Mouse (Mus musculus): ENCODE measurements around the gene Csnka2ip. TPM values are rescaled to one million over a fixed set of nuclear protein-coding genes. Genes with fewer than 3 reads are reported as not detected.

The Csnka2ip gene
- polyA plus RNA-seq, 1 experiment = not detected

DNA sequence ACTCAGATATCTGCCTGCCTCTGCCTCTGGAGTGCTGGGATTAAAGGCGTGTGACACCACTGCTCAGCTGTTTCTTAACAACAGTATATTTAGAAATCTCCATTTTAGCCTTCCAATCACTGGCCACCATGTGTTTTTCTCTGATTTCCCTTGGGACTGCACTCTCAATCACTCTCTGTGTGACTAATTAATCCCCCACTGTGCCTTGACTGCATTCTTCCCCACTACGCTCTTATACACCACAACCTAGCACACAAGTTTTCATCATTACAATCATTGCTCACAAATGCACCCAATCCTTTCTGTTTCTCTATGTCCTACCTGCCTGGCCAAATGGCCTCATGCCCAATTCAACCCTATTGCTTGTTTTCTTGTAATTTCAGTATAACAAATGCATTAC lies 43.7 kb downstream of the Csnka2ip start:
- DNase-seq (ENCODE audit: low read depth in 1 of 2, low spot score in 2 of 2) = no peak
- 81% methylated on average over 2 of the region's 2 CpGs for WGBS
- TF ChIP-seq CTCF (IDR thresholded peaks at IDR 0.05; ENCODE audit: extremely low read depth, insufficient read depth, insufficient read length, insufficient replicate concordance) = no peak
- no peak for TF ChIP-seq POLR2A (IDR thresholded peaks at IDR 0.05; ENCODE audit: low read depth, low read length)
- H3K27ac ChIP-seq (ENCODE audit: insufficient read depth, low read length) = no peak overlapping the region
- H3K4me1 ChIP-seq (ENCODE audit: control insufficient read depth, insufficient read depth, insufficient read length) = no peaks in the 10 kb centered on the region
- H3K4me3 ChIP-seq (ENCODE audit: extremely low read depth, insufficient read depth, insufficient read length) = no peak overlapping the region
- H3K36me3 ChIP-seq (ENCODE audit: control insufficient read depth, insufficient read depth, low read length) = no peaks in the 10 kb centered on the region
- no peaks in the 10 kb centered on the region for H3K27me3 ChIP-seq (ENCODE audit: control insufficient read depth, insufficient read depth, low read length)

DNA sequence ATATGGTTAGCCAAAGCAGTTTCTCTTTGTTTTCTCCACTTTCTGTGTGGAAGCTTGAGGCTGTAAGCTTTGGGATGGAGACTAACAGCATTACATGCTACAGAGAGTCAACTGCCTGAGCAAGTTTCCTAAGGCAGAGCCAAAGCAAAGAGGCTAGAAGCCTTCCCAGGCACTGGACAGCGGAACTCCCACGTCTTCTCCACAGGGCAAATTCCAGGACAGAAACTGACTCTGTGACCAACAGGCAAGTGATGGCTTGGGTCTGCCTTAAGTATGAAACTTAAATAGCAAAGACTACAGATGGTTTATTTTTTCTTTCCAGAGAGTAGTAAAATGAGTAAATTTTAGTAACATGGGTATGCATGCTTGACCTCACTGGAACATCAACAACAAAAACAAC lies 75.3 kb downstream of the Csnka2ip start:
- H3K4me3 ChIP-seq (ENCODE audit: extremely low read depth, insufficient read depth, insufficient read length) = no peak overlapping the region
- H3K27me3 ChIP-seq (ENCODE audit: control insufficient read depth, insufficient read depth, low read length) = no peaks in the 10 kb centered on the region
- no peaks in the 10 kb centered on the region for H3K4me1 ChIP-seq (ENCODE audit: control insufficient read depth, insufficient read depth, insufficient read length)
- H3K27ac ChIP-seq (ENCODE audit: insufficient read depth, low read length) = no peak overlapping the region
- WGBS = 96% methylated on average over 2 of the region's 2 CpGs
- no peaks in the 10 kb centered on the region for H3K36me3 ChIP-seq (ENCODE audit: control insufficient read depth, insufficient read depth, low read length)
- no peak for DNase-seq (ENCODE audit: low read depth in 1 of 2, low spot score in 2 of 2)
- no peak for TF ChIP-seq CTCF (IDR thresholded peaks at IDR 0.05; ENCODE audit: extremely low read depth, insufficient read depth, insufficient read length, insufficient replicate concordance)
- no peak for TF ChIP-seq POLR2A (IDR thresholded peaks at IDR 0.05; ENCODE audit: low read depth, low read length)

DNA sequence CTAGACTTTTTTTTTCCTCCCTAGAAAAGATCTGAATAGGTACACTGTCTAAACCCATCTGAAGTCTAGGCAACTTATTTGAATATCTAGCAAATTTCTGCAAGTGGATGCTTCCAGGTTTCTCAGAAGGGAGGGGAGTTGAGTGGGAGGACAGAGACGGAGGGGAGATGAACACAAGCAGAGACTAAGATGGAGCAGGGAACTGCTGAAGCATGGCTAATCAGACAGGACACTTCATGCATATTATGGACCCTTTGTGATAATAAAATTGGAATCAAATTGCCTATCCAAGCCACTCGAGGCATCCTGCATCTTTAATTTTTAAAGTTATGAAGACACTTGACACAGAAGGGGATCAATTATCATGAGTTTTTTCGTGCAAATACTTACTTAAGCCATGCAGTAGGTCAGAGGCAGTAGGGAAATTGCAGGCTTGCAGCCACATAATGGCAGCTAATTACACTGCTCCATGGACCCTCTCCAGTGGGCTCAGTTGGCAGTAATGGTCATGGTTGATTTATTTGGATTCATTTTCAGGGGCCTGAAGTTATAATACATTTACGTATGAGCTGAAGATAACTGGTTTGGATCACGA lies 78.1 kb downstream of the Csnka2ip start:
- TF ChIP-seq POLR2A (IDR thresholded peaks at IDR 0.05; ENCODE audit: low read depth, low read length) = no peak
- TF ChIP-seq CTCF (IDR thresholded peaks at IDR 0.05; ENCODE audit: extremely low read depth, insufficient read depth, insufficient read length, insufficient replicate concordance) = no peak
- Histone ChIP-seq H3K27ac (ENCODE audit: insufficient read depth, low read length) (no peak overlapping the region), H3K4me1 (ENCODE audit: control insufficient read depth, insufficient read depth, insufficient read length) (no peaks in the 10 kb centered on the region), H3K36me3 (ENCODE audit: control insufficient read depth, insufficient read depth, low read length) (no peaks in the 10 kb centered on the region), H3K27me3 (ENCODE audit: control insufficient read depth, insufficient read depth, low read length) (no peaks in the 10 kb centered on the region), H3K4me3 (ENCODE audit: extremely low read depth, insufficient read depth, insufficient read length) (no peak overlapping the region)
- DNase-seq (ENCODE audit: low read depth in 1 of 2, low spot score in 2 of 2) = no peak
- 79% methylated on average over 5 of the region's 5 CpGs for WGBS

DNA sequence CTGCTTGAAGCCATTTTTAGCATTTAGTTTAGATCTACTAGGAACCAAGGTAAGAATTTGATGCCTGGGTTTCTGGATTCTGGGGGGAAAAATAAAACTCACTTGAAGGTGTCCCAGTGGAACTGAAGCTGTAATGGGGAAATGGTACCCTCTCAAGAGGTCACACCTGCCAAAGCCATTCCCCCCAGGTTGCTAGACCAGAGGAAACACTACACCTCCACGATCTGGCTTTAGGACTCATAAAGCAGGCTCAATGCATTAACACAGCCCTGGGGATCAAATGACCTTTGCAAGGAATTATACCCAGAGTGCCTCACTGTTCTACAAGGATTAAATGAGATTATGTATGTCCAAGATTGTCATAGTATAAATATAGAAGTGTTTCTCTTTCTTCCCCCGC lies 88.8 kb downstream of the Csnka2ip start:
- Histone ChIP-seq H3K4me3 (ENCODE audit: extremely low read depth, insufficient read depth, insufficient read length) (no peak overlapping the region), H3K36me3 (ENCODE audit: control insufficient read depth, insufficient read depth, low read length) (no peaks in the 10 kb centered on the region), H3K4me1 (ENCODE audit: control insufficient read depth, insufficient read depth, insufficient read length) (no peaks in the 10 kb centered on the region), H3K27me3 (ENCODE audit: control insufficient read depth, insufficient read depth, low read length) (no peaks in the 10 kb centered on the region), H3K27ac (ENCODE audit: insufficient read depth, low read length) (no peak overlapping the region)
- 84% methylated on average over 2 of the region's 2 CpGs for WGBS
- DNase-seq (ENCODE audit: low read depth in 1 of 2, low spot score in 2 of 2) = no peak
- TF ChIP-seq POLR2A (IDR thresholded peaks at IDR 0.05; ENCODE audit: low read depth, low read length) (no peak), CTCF (IDR thresholded peaks at IDR 0.05; ENCODE audit: extremely low read depth, insufficient read depth, insufficient read length, insufficient replicate concordance) (no peak)

Other genes with a start within 250 kb of the Csnka2ip start
- gene 4930453N24Rik, start 168.8 kb upstream of the Csnka2ip start, polyA plus RNA-seq (2012; rRNA removed) = 2.5 and 2.9 TPM in 2 replicates
- gene Zfp654, start 249.2 kb upstream of the Csnka2ip start, polyA plus RNA-seq (2012; rRNA removed) = 0.67 and 0.69 TPM in 2 replicates
- gene Cggbp1, start 249.6 kb upstream of the Csnka2ip start, polyA plus RNA-seq (2012; rRNA removed) = 6.9 and 7.3 TPM in 2 replicates